Mouse (Mus musculus): ENCODE measurements at regions not wholly inside any gene's neighbourhood (a gene's known extent, or its start where the extent isn't known, plus 50 kb on each side); places are given as distances from the start of the nearest gene placed in this dataset.

DNA sequence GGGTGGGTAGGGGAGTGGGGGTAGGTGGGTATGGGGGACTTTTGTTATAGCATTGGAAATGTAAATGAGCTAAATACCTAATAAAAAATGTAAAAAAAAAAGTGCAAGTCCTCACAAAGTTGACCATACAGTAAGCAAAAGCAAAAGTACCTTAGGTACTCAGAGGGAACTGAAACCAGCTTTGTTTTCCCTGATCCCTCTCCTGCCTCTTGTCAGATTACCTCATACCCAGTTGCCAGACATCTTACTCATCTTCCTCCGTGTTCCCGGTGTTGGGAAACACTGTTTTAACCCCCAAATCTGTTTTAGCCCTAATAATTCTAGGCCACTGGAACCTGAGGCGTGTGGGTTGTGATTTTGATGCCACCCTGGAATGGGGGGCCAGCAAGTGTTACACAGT lies 56.5 kb upstream of the Slc22a8 start:
- TF ChIP-seq CTCF (IDR thresholded peaks at IDR 0.05) (no peak), EP300 (IDR thresholded peaks at IDR 0.05) (no peak)

All from lung, postnatal 0 days (tissue).